Mouse (Mus musculus): ENCODE data around the gene Wnk4. TPM values are rescaled to one million over a fixed set of nuclear protein-coding genes. Genes with fewer than 3 reads are reported as not detected.

Gene Wnk4
- polyA plus RNA-seq, 1 experiment from 2014 or later: 2.2 TPM

DNA sequence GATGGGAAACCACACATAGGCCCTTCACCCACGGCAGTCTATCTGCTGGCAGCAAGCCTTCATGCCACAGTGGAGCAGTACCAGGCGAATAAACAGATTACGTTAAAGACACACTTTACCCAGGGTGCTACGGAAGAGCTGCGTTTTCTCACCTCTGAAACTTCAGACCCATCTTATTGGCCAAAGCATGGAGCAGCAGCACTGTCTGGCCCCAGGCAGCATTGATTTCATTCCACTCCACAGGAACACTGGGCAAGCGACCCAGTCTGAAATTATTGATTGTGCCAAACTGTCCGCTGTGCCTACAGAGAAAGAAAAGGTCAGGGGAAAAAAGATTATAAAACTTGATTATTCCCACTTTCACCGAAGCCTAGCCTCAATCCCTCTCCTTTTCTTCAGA lies 30.9 kb downstream of the Wnk4 start:
- no peak overlapping the region for H3K4me3 ChIP-seq (ENCODE audit: low read depth, low read length)
- no peak overlapping the region for H3K9ac ChIP-seq (replicated peaks)
- no peak for TF ChIP-seq EP300 (IDR thresholded peaks at IDR 0.05; ENCODE audit: low read depth)
- no peak for TF ChIP-seq CTCF (IDR thresholded peaks at IDR 0.05; ENCODE audit: low read depth)
- WGBS (ENCODE audit: insufficient replicate concordance): 89% methylated on average over 8 of the region's 8 CpGs
- DNase-seq (no peak), ATAC-seq (no peak)
- H3K27ac ChIP-seq (ENCODE audit: low read depth): no peak overlapping the region
- H3K4me2 ChIP-seq (ENCODE audit: low read depth, low read length): no peak overlapping the region
- H3K27me3 ChIP-seq (ENCODE audit: insufficient read depth, low read length): no peaks in the 10 kb centered on the region
- H3K4me1 ChIP-seq (ENCODE audit: insufficient read depth): peaks cover 4% of the 10 kb centered on the region; the same call in 1 of the 2 replicates
- H3K36me3 ChIP-seq (replicated peaks; ENCODE audit: insufficient read depth, low read length): peaks cover 78% of the 10 kb centered on the region
- no peaks in the 10 kb centered on the region for H3K9me3 ChIP-seq (ENCODE audit: low read length)

GRCm38 (mm10) chr11:101295191-101295590 lies 34.8 kb downstream of the Wnk4 start:
- 97% methylated on average over 8 of the region's 8 CpGs for WGBS (ENCODE audit: insufficient replicate concordance)
- ATAC-seq (no peak), DNase-seq (no peak)
- Histone ChIP-seq H3K9ac (replicated peaks) (no peak overlapping the region), H3K4me3 (ENCODE audit: low read depth, low read length) (no peak overlapping the region), H3K36me3 (replicated peaks; ENCODE audit: insufficient read depth, low read length) (peaks cover 83% of the 10 kb centered on the region), H3K4me1 (ENCODE audit: insufficient read depth) (no peaks in the 10 kb centered on the region; the same call in 1 of the 2 replicates), H3K9me3 (ENCODE audit: low read length) (no peaks in the 10 kb centered on the region), H3K4me2 (ENCODE audit: low read depth, low read length) (no peak overlapping the region), H3K27me3 (ENCODE audit: insufficient read depth, low read length) (no peaks in the 10 kb centered on the region), H3K27ac (ENCODE audit: low read depth) (no peak overlapping the region)
- no peak for TF ChIP-seq EP300 (IDR thresholded peaks at IDR 0.05; ENCODE audit: low read depth)
- no peak for TF ChIP-seq CTCF (IDR thresholded peaks at IDR 0.05; ENCODE audit: low read depth)

GRCm38 (mm10) chr11:101300881-101301280 lies 40.5 kb downstream of the Wnk4 start:
- 57% methylated on average over 7 of the region's 7 CpGs for WGBS (ENCODE audit: insufficient replicate concordance)
- no peak overlapping the region for H3K27ac ChIP-seq (ENCODE audit: low read depth)
- ATAC-seq: no peak

DNA sequence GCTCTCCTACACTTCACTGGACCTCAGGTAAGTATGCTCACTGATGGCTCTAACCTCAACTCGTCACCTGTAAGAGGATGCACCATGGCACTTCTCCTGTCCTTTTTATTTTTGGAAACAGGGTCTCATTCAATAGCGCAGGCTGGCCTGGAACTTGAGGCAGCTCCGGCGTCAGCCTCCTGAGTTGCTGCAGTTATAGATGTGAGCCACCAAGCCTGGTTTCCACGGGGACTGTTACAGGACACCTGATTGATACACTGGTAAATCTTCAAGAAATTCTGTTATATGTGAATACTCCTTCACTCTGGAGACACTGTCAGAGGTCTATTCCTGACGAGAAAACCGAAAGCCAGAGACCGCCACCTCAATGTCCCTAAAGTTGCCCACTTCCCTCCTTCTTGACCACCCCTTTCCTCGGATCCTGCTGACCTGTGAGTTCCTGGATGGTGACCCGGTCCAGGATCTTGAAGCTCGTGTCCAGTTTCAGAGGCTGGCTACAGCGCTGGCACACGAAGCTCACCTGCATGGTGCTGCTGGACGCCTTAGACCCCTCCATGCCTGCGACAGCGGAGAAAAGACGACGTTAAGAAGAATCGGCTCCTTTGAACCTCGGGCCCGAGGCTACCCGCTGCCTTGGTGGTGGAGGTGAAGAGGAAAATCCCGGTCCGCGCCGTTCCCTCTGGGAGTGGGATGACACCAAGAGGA lies 41.1 kb downstream of the Wnk4 start:
- ATAC-seq (peak; percentile 54), DNase-seq (no peak)
- Histone ChIP-seq H3K9ac (replicated peaks) (peak overlapping the region; percentile 98), H3K36me3 (replicated peaks; ENCODE audit: insufficient read depth, low read length) (peaks cover 27% of the 10 kb centered on the region), H3K27me3 (ENCODE audit: insufficient read depth, low read length) (no peaks in the 10 kb centered on the region), H3K4me2 (ENCODE audit: low read depth, low read length) (peak overlapping the region; percentile 89), H3K4me1 (ENCODE audit: insufficient read depth) (peaks cover 16% of the 10 kb centered on the region), H3K4me3 (ENCODE audit: low read depth, low read length) (peak overlapping the region; percentile 98), H3K27ac (ENCODE audit: low read depth) (peak overlapping the region; percentile 90), H3K9me3 (ENCODE audit: low read length) (no peaks in the 10 kb centered on the region)
- 9% methylated on average over 26 of the region's 26 CpGs for WGBS (ENCODE audit: insufficient replicate concordance)
- TF ChIP-seq CTCF (IDR thresholded peaks at IDR 0.05; ENCODE audit: low read depth): no peak
- no peak for TF ChIP-seq EP300 (IDR thresholded peaks at IDR 0.05; ENCODE audit: low read depth)

More at GRCm38 (mm10) chr11:101300881-101301280, 40.5 kb downstream of the Wnk4 start:
- no peaks in the 10 kb centered on the region for H3K9me3 ChIP-seq (ENCODE audit: low read length)
- H3K36me3 ChIP-seq (replicated peaks; ENCODE audit: insufficient read depth, low read length): peaks cover 32% of the 10 kb centered on the region
- peak overlapping the region; percentile 89 for H3K4me2 ChIP-seq (ENCODE audit: low read depth, low read length)
- TF ChIP-seq CTCF (IDR thresholded peaks at IDR 0.05; ENCODE audit: low read depth) (peak; percentile 64), EP300 (IDR thresholded peaks at IDR 0.05; ENCODE audit: low read depth) (no peak)
- H3K27me3 ChIP-seq (ENCODE audit: insufficient read depth, low read length): no peaks in the 10 kb centered on the region
- peak; percentile 67 for DNase-seq
- peak overlapping the region; percentile 98 for H3K4me3 ChIP-seq (ENCODE audit: low read depth, low read length)
- peak overlapping the region; percentile 98 for H3K9ac ChIP-seq (replicated peaks)
- peaks cover 16% of the 10 kb centered on the region for H3K4me1 ChIP-seq (ENCODE audit: insufficient read depth)

DNA sequence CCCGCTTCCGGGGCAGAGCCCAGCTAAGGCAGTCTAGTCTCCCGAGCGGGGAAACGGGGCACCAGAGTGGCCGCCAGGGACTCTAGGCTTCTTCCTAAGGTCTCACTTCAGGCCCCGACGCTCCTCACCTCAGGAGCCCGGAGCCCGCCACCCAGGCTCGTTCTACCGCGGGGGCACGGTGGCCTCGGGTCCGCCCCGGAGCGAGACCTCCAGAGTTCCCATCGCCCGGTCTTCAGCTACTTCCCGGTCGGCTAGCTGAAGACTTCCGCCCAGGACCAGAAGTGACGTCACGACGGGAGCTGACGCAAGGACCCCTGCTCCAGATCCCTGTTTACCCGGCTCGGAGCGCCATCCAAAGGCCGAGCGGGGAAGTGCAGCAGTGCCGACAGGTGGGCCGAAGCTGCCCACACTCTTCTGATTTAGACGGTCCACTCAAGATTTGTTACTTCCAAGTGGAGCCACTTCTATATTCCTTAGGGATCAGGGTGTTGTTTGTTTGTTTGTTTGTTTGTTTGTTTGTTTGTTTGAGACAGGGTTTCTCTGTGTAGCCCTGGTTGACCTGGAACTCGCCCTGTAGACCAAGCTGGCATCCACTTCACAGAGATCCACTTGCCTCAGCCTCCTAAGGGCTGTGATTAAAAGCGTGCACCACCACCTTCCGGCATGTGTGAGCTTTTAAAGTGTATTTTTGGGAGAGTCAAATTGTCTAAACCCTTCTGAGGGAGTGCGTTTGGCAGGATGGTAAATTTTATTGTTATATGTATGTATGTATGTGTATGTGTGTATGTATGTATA lies 41.8 kb downstream of the Wnk4 start, which contains the start of gene Becn1:
Gene Becn1, minus strand, starts transcription at position 283 of the 795 bp plus-strand sequence.
- WGBS (ENCODE audit: insufficient replicate concordance): 6% methylated on average over 39 of the region's 39 CpGs
- Histone ChIP-seq H3K4me3 (ENCODE audit: low read depth, low read length) (peak within 1 kb of the TSS; percentile 98), H3K9me3 (ENCODE audit: low read length) (no peaks in the 10 kb centered on the region), H3K27ac (ENCODE audit: low read depth) (peak within 1 kb of the TSS; percentile 90), H3K36me3 (replicated peaks; ENCODE audit: insufficient read depth, low read length) (peaks cover 21% of the 10 kb centered on the region), H3K9ac (replicated peaks) (peak within 1 kb of the TSS; percentile 98), H3K27me3 (ENCODE audit: insufficient read depth, low read length) (no peaks in the 10 kb centered on the region), H3K4me2 (ENCODE audit: low read depth, low read length) (peak within 1 kb of the TSS; percentile 89), H3K4me1 (ENCODE audit: insufficient read depth) (peaks cover 16% of the 10 kb centered on the region)
- TF ChIP-seq EP300 (IDR thresholded peaks at IDR 0.05; ENCODE audit: low read depth) (peak; percentile 57; the same call in 1 of the 2 replicates), CTCF (IDR thresholded peaks at IDR 0.05; ENCODE audit: low read depth) (peak; percentile 99)
- peak; percentile 96 for ATAC-seq
- peak; percentile 99 for DNase-seq

- no peak overlapping the region for H3K27ac ChIP-seq (ENCODE audit: low read depth)
- 25% methylated on average over 5 of the region's 5 CpGs for WGBS (ENCODE audit: insufficient replicate concordance)
- no peak for DNase-seq
- H3K27me3 ChIP-seq (ENCODE audit: insufficient read depth, low read length): no peaks in the 10 kb centered on the region
- no peaks in the 10 kb centered on the region for H3K9me3 ChIP-seq (ENCODE audit: low read length)
- H3K9ac ChIP-seq (replicated peaks): no peak overlapping the region; the same call in 1 of the 2 replicates
- no peak for ATAC-seq
- TF ChIP-seq EP300 (IDR thresholded peaks at IDR 0.05; ENCODE audit: low read depth) (no peak), CTCF (IDR thresholded peaks at IDR 0.05; ENCODE audit: low read depth) (no peak)
- H3K4me1 ChIP-seq (ENCODE audit: insufficient read depth): peaks cover 5% of the 10 kb centered on the region; the same call in 1 of the 2 replicates
- no peak overlapping the region for H3K4me2 ChIP-seq (ENCODE audit: low read depth, low read length)
- no peak overlapping the region for H3K4me3 ChIP-seq (ENCODE audit: low read depth, low read length)
- no peaks in the 10 kb centered on the region for H3K36me3 ChIP-seq (replicated peaks; ENCODE audit: insufficient read depth, low read length)
Observed at GRCm38 (mm10) chr11:101307744-101308143, 47.4 kb downstream of the Wnk4 start.

Data from liver, postnatal 0 days (tissue).